Mouse (Mus musculus) C2C12 (cell line): ENCODE measurements around the gene Tet3.

Source experiments
- CEBPB ChIP-seq: IDR thresholded peaks from one replicate; pipeline ENCODE4 v1.6.1; 2011; ENCODE audit warnings: low read depth, mild to moderate bottlenecking, control low read depth, moderate library complexity
- CTCF ChIP-seq: IDR thresholded peaks from one replicate; pipeline ENCODE4 v1.5.1; 2011; ENCODE audit not compliant: control insufficient read depth, insufficient read depth, insufficient read length
- FOSL1 ChIP-seq: IDR thresholded peaks from one replicate; pipeline ENCODE4 v1.8.0; 2011; ENCODE audit warnings: mild to moderate bottlenecking, low read length; ENCODE audit not compliant: poor library complexity, insufficient read depth, severe bottlenecking
- MAX ChIP-seq: IDR thresholded peaks from one replicate; pipeline ENCODE4 v1.6.1; 2011; ENCODE audit warnings: mild to moderate bottlenecking, control low read depth
- MYOG ChIP-seq: IDR thresholded peaks from one replicate; pipeline ENCODE4 v1.6.1; 2011; ENCODE audit not compliant: control insufficient read depth, insufficient read length; ENCODE audit errors: extremely low read depth
- USF1 ChIP-seq: IDR thresholded peaks from one replicate; pipeline ENCODE4 v1.6.1; 2011; ENCODE audit warnings: low read depth, mild to moderate bottlenecking, control low read depth, moderate library complexity

GRCm38 (mm10) chr6:83350851-83351405, 108.0 kb downstream of the Tet3 start:
- TF ChIP-seq CTCF: no peak
- TF ChIP-seq USF1: no peak
- no peak for TF ChIP-seq CEBPB
- TF ChIP-seq MYOG: no peak
- TF ChIP-seq MAX: no peak
- no peak for TF ChIP-seq FOSL1
